Mouse (Mus musculus): ENCODE measurements around the gene Gfod1. TPM values are rescaled to one million over a fixed set of nuclear protein-coding genes. Genes with fewer than 3 reads are reported as not detected.

The Gfod1 gene
- polyA plus RNA-seq, 2 experiments = 1.6 to 2.8 TPM

DNA sequence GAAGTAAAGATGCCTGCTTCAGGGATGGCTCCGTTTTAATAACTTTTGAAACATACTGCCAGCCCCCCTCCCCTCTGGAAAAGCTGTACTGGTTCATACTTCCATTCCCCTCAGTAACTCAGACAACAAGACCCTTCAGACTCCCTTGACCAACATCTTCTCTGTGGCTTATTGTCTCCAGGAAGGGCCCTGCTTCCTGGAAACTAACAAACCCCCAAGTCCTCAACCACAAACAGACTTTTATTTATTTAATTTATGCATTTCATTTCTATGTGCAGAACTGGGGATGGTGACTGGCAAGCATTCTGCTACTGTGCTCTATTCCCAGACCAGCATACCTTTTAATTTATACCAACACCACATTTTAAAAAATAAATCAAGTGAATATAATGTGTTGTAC, 21.5 kb upstream of the Gfod1 start:
- H3K4me3 ChIP-seq (replicated peaks; ENCODE audit: low read length) = no peak overlapping the region
- no peak for DNase-seq (ENCODE audit: low spot score)
- no peaks in the 10 kb centered on the region for H3K36me3 ChIP-seq (ENCODE audit: control insufficient read depth, insufficient read depth, low read length)
- no peaks in the 10 kb centered on the region for H3K4me1 ChIP-seq (ENCODE audit: control insufficient read depth, insufficient read depth, low read length)
- no peak for TF ChIP-seq POLR2A (IDR thresholded peaks at IDR 0.05; ENCODE audit: borderline replicate concordance, extremely low read depth, insufficient read depth, insufficient read length)
- H3K4me2 ChIP-seq (replicated peaks; ENCODE audit: low read depth, low read length, severe bottlenecking) = no peak overlapping the region
- WGBS = 72% methylated on average over 1 of the region's 1 CpGs
- H3K27ac ChIP-seq (replicated peaks; ENCODE audit: low read depth, low read length) = no peak overlapping the region
- H3K27me3 ChIP-seq (ENCODE audit: control insufficient read depth, insufficient read depth, low read length) = no peaks in the 10 kb centered on the region
- no peaks in the 10 kb centered on the region for H3K9me3 ChIP-seq (ENCODE audit: control insufficient read depth, low read length)
- ATAC-seq (ENCODE audit: low FRiP score, low read depth) = no peak; the same call in 1 of the 2 replicates
- H3K9ac ChIP-seq (ENCODE audit: low read depth, low read length, severe bottlenecking) = no peak overlapping the region

DNA sequence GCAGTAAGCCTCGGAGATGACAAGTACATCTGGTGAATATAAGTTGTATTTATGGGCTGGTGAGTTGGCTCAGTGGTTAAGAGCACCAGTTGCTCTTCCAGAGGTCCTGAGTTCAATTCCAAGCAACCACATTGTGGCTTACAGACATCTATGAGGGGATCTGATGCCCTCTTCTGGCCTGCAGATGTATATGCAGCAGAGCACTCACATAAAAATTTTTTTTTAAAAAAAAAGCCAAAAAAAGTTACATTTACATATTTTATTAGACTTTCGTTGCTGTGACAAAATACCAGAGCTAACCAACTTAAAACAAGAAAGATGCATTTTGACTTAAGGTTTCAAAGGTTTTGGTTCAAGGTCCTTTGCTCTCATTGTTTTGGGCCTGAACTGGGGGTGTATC, 17.5 kb upstream of the Gfod1 start:
- no peak overlapping the region for H3K27ac ChIP-seq (replicated peaks; ENCODE audit: low read depth, low read length)
- no peak for TF ChIP-seq POLR2A (IDR thresholded peaks at IDR 0.05; ENCODE audit: borderline replicate concordance, extremely low read depth, insufficient read depth, insufficient read length)
- no peaks in the 10 kb centered on the region for H3K27me3 ChIP-seq (ENCODE audit: control insufficient read depth, insufficient read depth, low read length)
- no peak overlapping the region for H3K9ac ChIP-seq (ENCODE audit: low read depth, low read length, severe bottlenecking)
- H3K4me1 ChIP-seq (ENCODE audit: control insufficient read depth, insufficient read depth, low read length) = no peaks in the 10 kb centered on the region
- H3K4me2 ChIP-seq (replicated peaks; ENCODE audit: low read depth, low read length, severe bottlenecking) = no peak overlapping the region
- no peaks in the 10 kb centered on the region for H3K9me3 ChIP-seq (ENCODE audit: control insufficient read depth, low read length)
- no peak for DNase-seq (ENCODE audit: low spot score)
- H3K4me3 ChIP-seq (replicated peaks; ENCODE audit: low read length) = no peak overlapping the region
- ATAC-seq (ENCODE audit: low FRiP score, low read depth) = no peak
- H3K36me3 ChIP-seq (ENCODE audit: control insufficient read depth, insufficient read depth, low read length) = no peaks in the 10 kb centered on the region
- WGBS = 67% methylated on average over 2 of the region's 2 CpGs

DNA sequence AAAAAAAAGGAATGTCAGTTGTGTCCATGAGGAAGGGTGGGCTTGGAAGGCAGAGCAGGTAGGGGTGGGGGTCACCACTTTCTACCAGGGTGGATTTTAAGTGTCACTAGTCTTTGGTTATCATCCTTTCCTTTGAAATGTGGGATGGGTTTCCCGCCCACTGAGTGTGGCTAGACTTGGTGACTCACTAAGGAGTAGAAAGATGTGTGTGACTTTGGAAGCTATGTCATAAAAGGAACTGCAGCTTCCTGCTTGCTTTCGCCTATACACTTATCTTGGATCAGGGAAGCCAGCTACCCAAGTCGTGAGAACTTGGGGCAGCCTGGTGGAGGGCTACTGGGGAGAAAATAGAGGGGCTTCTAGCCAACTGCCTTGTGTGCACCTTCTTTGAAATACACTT, 15.4 kb upstream of the Gfod1 start:
- Histone ChIP-seq H3K4me3 (replicated peaks; ENCODE audit: low read length) (no peak overlapping the region), H3K27me3 (ENCODE audit: control insufficient read depth, insufficient read depth, low read length) (no peaks in the 10 kb centered on the region), H3K27ac (replicated peaks; ENCODE audit: low read depth, low read length) (no peak overlapping the region), H3K36me3 (ENCODE audit: control insufficient read depth, insufficient read depth, low read length) (no peaks in the 10 kb centered on the region), H3K9ac (ENCODE audit: low read depth, low read length, severe bottlenecking) (no peak overlapping the region), H3K4me1 (ENCODE audit: control insufficient read depth, insufficient read depth, low read length) (no peaks in the 10 kb centered on the region), H3K4me2 (replicated peaks; ENCODE audit: low read depth, low read length, severe bottlenecking) (no peak overlapping the region), H3K9me3 (ENCODE audit: control insufficient read depth, low read length) (no peaks in the 10 kb centered on the region)
- ATAC-seq (ENCODE audit: low FRiP score, low read depth) = no peak
- WGBS = 80% methylated on average over 3 of the region's 3 CpGs
- no peak for DNase-seq (ENCODE audit: low spot score)
- TF ChIP-seq POLR2A (IDR thresholded peaks at IDR 0.05; ENCODE audit: borderline replicate concordance, extremely low read depth, insufficient read depth, insufficient read length) = no peak

DNA sequence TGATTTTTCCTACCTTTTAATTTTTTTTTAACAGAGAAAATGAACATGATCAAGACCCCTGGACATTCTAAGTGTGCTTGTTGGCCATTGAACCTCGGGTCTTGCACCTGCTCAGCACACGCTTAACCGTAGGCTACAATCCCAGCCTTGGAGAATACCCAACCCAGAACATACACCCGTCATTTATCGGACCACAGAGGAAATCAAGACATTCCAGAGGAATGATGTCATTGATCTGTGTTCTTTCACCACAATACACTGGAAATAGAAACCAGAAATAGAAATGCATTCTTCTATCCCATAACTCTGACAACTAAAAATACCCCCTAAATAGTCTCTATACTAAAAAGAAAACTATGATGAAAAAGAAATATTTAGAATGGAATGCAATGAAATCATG, 13.4 kb upstream of the Gfod1 start:
- no peak for TF ChIP-seq POLR2A (IDR thresholded peaks at IDR 0.05; ENCODE audit: borderline replicate concordance, extremely low read depth, insufficient read depth, insufficient read length)
- Histone ChIP-seq H3K27ac (replicated peaks; ENCODE audit: low read depth, low read length) (no peak overlapping the region), H3K4me3 (replicated peaks; ENCODE audit: low read length) (no peak overlapping the region), H3K9me3 (ENCODE audit: control insufficient read depth, low read length) (no peaks in the 10 kb centered on the region), H3K27me3 (ENCODE audit: control insufficient read depth, insufficient read depth, low read length) (no peaks in the 10 kb centered on the region), H3K9ac (ENCODE audit: low read depth, low read length, severe bottlenecking) (no peak overlapping the region), H3K4me1 (ENCODE audit: control insufficient read depth, insufficient read depth, low read length) (no peaks in the 10 kb centered on the region), H3K36me3 (ENCODE audit: control insufficient read depth, insufficient read depth, low read length) (no peaks in the 10 kb centered on the region), H3K4me2 (replicated peaks; ENCODE audit: low read depth, low read length, severe bottlenecking) (no peak overlapping the region)
- ATAC-seq (ENCODE audit: low FRiP score, low read depth) (peak; percentile 41; the same call in 1 of the 2 replicates), DNase-seq (ENCODE audit: low spot score) (peak; percentile 67)
- 40% methylated on average over 5 of the region's 5 CpGs for WGBS

DNA sequence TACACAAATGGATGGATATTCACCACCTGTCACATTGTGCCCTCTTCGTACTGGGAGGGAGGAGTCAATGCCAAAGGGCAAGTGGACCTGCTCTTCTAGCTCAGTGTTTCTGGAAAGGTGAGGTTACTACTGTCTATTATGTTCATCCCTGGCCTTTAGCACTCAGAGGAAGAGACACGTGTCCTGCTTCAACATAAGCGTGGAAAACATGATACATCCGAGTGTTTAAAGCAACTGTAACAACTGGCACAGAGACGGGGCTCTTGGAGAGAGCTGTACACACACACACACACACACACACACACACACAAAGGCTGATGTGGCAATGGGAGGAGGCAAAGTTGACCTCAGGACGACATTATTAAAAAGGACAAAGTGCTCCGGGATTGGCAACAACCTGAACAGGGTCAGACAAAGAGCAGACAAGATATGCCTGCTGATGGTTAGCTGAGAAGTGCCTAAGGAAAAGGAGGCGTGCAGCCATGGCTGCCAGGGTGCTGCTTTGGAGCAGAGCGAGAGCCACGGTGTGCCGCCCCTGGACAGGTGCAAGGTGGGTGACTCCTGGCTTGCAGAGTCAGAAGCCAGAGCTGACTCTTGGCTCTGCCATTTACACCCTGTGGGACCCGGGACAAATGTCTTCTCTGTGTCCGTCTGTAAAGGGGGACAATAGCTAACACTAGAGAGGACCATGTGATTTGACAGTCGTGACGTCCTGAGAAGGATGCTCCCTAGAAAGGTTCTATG, 1.4 kb upstream of the Gfod1 start:
- H3K9me3 ChIP-seq (ENCODE audit: control insufficient read depth, low read length) = no peaks in the 10 kb centered on the region
- peaks cover 8% of the 10 kb centered on the region for H3K4me1 ChIP-seq (ENCODE audit: control insufficient read depth, insufficient read depth, low read length)
- no peaks in the 10 kb centered on the region for H3K36me3 ChIP-seq (ENCODE audit: control insufficient read depth, insufficient read depth, low read length)
- H3K27me3 ChIP-seq (ENCODE audit: control insufficient read depth, insufficient read depth, low read length) = peaks cover 25% of the 10 kb centered on the region
- H3K4me2 ChIP-seq (replicated peaks; ENCODE audit: low read depth, low read length, severe bottlenecking) = no peak overlapping the region
- ATAC-seq (ENCODE audit: low FRiP score, low read depth) (no peak), DNase-seq (ENCODE audit: low spot score) (no peak)
- no peak for TF ChIP-seq POLR2A (IDR thresholded peaks at IDR 0.05; ENCODE audit: borderline replicate concordance, extremely low read depth, insufficient read depth, insufficient read length)
- no peak overlapping the region for H3K4me3 ChIP-seq (replicated peaks; ENCODE audit: low read length)
- 77% methylated on average over 15 of the region's 15 CpGs for WGBS
- H3K27ac ChIP-seq (replicated peaks; ENCODE audit: low read depth, low read length) = no peak overlapping the region
- no peak overlapping the region for H3K9ac ChIP-seq (ENCODE audit: low read depth, low read length, severe bottlenecking)

All from limb, embryonic 14.5 days (tissue).